ENCODE assay signal across 25 mouse cellular contexts in the genomic region with DNA sequence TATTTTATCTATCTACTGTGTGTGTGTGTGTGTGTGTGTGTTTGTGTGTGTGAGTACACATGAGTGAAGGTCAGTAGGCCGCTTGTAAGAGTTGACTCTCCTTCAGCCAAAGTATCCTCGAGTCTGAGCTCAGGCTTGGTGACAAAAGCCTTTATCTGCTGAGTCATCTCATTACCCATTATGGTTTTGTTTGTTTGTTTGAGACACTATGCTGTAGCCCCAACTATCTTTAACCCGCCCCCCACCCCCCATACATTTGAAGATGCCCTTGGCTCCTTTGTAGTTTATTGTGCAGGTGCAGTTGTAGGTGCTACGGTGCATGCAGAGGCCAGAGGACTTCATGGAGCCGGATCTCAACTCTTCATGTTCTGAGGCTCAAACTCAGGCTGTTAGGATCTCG. TPM values are rescaled to one million over a fixed set of nuclear protein-coding genes. Genes with fewer than 3 reads are reported as not detected.
DNase-seq lines count a peak whose midpoint lies in the region; ATAC-seq and TF ChIP-seq lines count a peak whose summit lies in the region.
"Had no signal": no experiment of that assay in that cellular context is flagged by ENCODE, and none has a peak within 500 bp of the region (broad histone marks: within the 10 kb centered on the region; RNA-seq: fewer than 3 reads in every experiment).

No protein-coding gene starts in this region.

- DNase-seq in A20 (ENCODE audit: low read depth, low spot score) (peak; percentile 82), CH12.LX (ENCODE audit: extremely low read depth) (no peak), ES-E14 (ENCODE audit: low read depth, low spot score) (no peak)
- no peak for DNase-seq in testis, postnatal 10 days (ENCODE audit: low spot score)
- DNase-seq in forebrain, embryonic 11.5 days (ENCODE audit: low spot score), result no peak
- DNase-seq in urinary bladder, postnatal 36 days (ENCODE audit: low spot score in 2 of 2), result no peak
- DNase-seq: adrenal gland, adult 8-10 months; adrenal gland, postnatal 14 days; adrenal gland, postnatal 36 days; B cell, adult 2 months; cerebellum, adult 11-12 months; cerebellum, adult 2 months; cerebellum, adult 9-10 months; cerebellum, postnatal 10 days; cerebellum, postnatal 25 days had no signal

- TF ChIP-seq POLR2A in CH12.LX (IDR thresholded peaks at IDR 0.05; ENCODE audit: low read depth, low read length), result no peak

- no peak overlapping the region for H3K4me2 ChIP-seq in CH12.LX (ENCODE audit: insufficient read depth, low read depth, poor library complexity, severe bottlenecking)
- H3K4me2 ChIP-seq in forebrain, embryonic 11.5 days (ENCODE audit: low read depth, low read length, severe bottlenecking), result no peak overlapping the region
- H3K4me2 ChIP-seq: embryonic facial prominence, embryonic 12.5 days; forebrain, embryonic 12.5 days had no signal

- no peak for TF ChIP-seq RAD21 in CH12.LX (IDR thresholded peaks at IDR 0.05; ENCODE audit: low read depth, low read length)

- no peak overlapping the region for H3K9ac ChIP-seq in CH12.LX (ENCODE audit: insufficient read depth, low read depth)
- H3K9ac ChIP-seq in ES-E14 (ENCODE audit: insufficient read depth, low read depth, low read length, poor library complexity, severe bottlenecking), result no peak overlapping the region
- no peak overlapping the region for H3K9ac ChIP-seq in forebrain, embryonic 11.5 days (ENCODE audit: low read length)
- H3K9ac ChIP-seq: embryonic facial prominence, embryonic 12.5 days; forebrain, embryonic 12.5 days had no signal

- no peak for ATAC-seq in forebrain, embryonic 11.5 days (replicated peaks; ENCODE audit: low FRiP score)
- ATAC-seq: activated CD4-positive, CD25-positive, alpha-beta regulatory T cell, adult 4 months; CD4-positive, CD25-positive, alpha-beta regulatory T cell, adult 4 months; forebrain, embryonic 14.5 days; forebrain, embryonic 16.5 days; Patski had no signal

- H3K4me3 ChIP-seq in CH12.LX (replicated peaks in 1 of 3; ENCODE audit: low read depth in 2 of 3, low read length in 2 of 3, poor library complexity in 1 of 3) (no peak overlapping the region), ES-E14 (ENCODE audit: insufficient read depth in 1 of 2, low read depth in 1 of 2, low read length in 2 of 2, poor library complexity in 1 of 2, severe bottlenecking in 1 of 2) (no peak overlapping the region)
- H3K4me3 ChIP-seq in forebrain, embryonic 11.5 days (ENCODE audit: low read depth, low read length), result no peak overlapping the region
- H3K4me3 ChIP-seq: embryonic facial prominence, embryonic 10.5 days; embryonic facial prominence, embryonic 12.5 days; forebrain, embryonic 12.5 days had no signal

- TF ChIP-seq CTCF in CH12.LX (conservative IDR thresholded peaks at IDR 0.05 in 1 of 2, IDR thresholded peaks at IDR 0.05 in 1 of 2; ENCODE audit: low read depth in 2 of 2, low read length in 2 of 2), result no peak

- H3K27ac ChIP-seq in CH12.LX (ENCODE audit: insufficient read depth, low read depth) (peak overlapping the region; percentile 84), ES-E14 (ENCODE audit: insufficient read depth, low read depth, low read length, poor library complexity, severe bottlenecking) (peak overlapping the region; percentile 64)
- H3K27ac ChIP-seq in forebrain, embryonic 11.5 days (ENCODE audit: low read depth, low read length), result no peak overlapping the region
- H3K27ac ChIP-seq: embryonic facial prominence, embryonic 10.5 days; embryonic facial prominence, embryonic 12.5 days; forebrain, embryonic 12.5 days had no signal

- H3K27me3 ChIP-seq in CH12.LX (replicated peaks), result no peaks in the 10 kb centered on the region
- H3K27me3 ChIP-seq in forebrain, embryonic 11.5 days (ENCODE audit: control insufficient read depth, insufficient read depth, low read length), result no peaks in the 10 kb centered on the region
- H3K27me3 ChIP-seq: embryonic facial prominence, embryonic 12.5 days; forebrain, embryonic 12.5 days; Patski had no signal

- dilution Hi-C loops in CH12.LX (cut with MboI; ENCODE audit: extremely low pct_ligation_motif_present, extremely low pct_unique_long_range_greater_than_20kb, low sequenced_read_pairs), result no loop called here

- peaks cover 22 to 57% of the 10 kb centered on the region in 2 experiments for H3K36me3 ChIP-seq in CH12.LX (replicated peaks in 1 of 2; ENCODE audit: control insufficient read depth in 1 of 2, insufficient read depth in 1 of 2, low read length in 1 of 2)
- peaks cover 10% of the 10 kb centered on the region; the same call in 1 of the 2 replicates for H3K36me3 ChIP-seq in ES-E14 (ENCODE audit: control insufficient read depth, insufficient read depth, low read length, poor library complexity, severe bottlenecking)
- H3K36me3 ChIP-seq in forebrain, embryonic 11.5 days (ENCODE audit: control insufficient read depth, insufficient read depth, low read length), result peaks cover 6% of the 10 kb centered on the region

- in situ Hi-C loops in CH12.LX (cut with MboI; ENCODE audit: low pct_ligation_motif_present, low pct_unique_long_range_greater_than_20kb, low sequenced_read_pairs), result no loop called here
- in situ Hi-C loops in ES-E14 (cut with MboI; ENCODE audit: low sequenced_read_pairs in 2 of 2, unreplicated experiment in 2 of 2), result no loop called here

- H3K4me1 ChIP-seq in CH12.LX (ENCODE audit: control insufficient read depth in 1 of 2, insufficient read depth in 2 of 2) (peaks cover 33 to 88% of the 10 kb centered on the region in 2 experiments), ES-E14 (ENCODE audit: control insufficient read depth in 2 of 2, insufficient read depth in 2 of 2, low read length in 2 of 2, poor library complexity in 1 of 2) (peaks cover 3 to 8% of the 10 kb centered on the region in 2 experiments; a peak in 3 of 4 replicates)
- H3K4me1 ChIP-seq in forebrain, embryonic 11.5 days (replicated peaks; ENCODE audit: control insufficient read depth, insufficient read depth, low read length), result 0 out of 2 replicates have a peak, but pooled peaks cover 3% of the 10 kb centered on the region

- WGBS in forebrain, embryonic 11.5 days, result 92% methylated on average over 6 of the region's 6 CpGs

- H3K9me3 ChIP-seq in CH12.LX (replicated peaks; ENCODE audit: low read length) (peaks cover 4% of the 10 kb centered on the region), ES-E14 (ENCODE audit: control insufficient read depth, insufficient read depth, low read depth, low read length) (no peaks in the 10 kb centered on the region)
- H3K9me3 ChIP-seq in forebrain, embryonic 11.5 days (ENCODE audit: control insufficient read depth, low read length), result no peaks in the 10 kb centered on the region; the same call in 1 of the 2 replicates
- H3K9me3 ChIP-seq: embryonic facial prominence, embryonic 10.5 days; embryonic facial prominence, embryonic 12.5 days had no signal

- H3K79me2 ChIP-seq in CH12.LX (replicated peaks; ENCODE audit: control insufficient read depth, extremely low read depth, insufficient read depth, poor library complexity, severe bottlenecking), result peaks cover 15% of the 10 kb centered on the region

- TF ChIP-seq EP300 in CH12.LX (IDR thresholded peaks at IDR 0.05; ENCODE audit: low read length), result no peak

TF ChIP-seq in CH12.LX, 34 proteins besides CTCF, POLR2A, EP300 and RAD21 (continues in another document):
- no peak for TF ChIP-seq HCFC1 (IDR thresholded peaks at IDR 0.05; ENCODE audit: low read depth, low read length)
- TF ChIP-seq BHLHE40 (IDR thresholded peaks at IDR 0.05; ENCODE audit: low read depth, low read length), result no peak
- TF ChIP-seq MEF2A (IDR thresholded peaks at IDR 0.05; ENCODE audit: borderline replicate concordance, low read depth, low read length), result no peak
- TF ChIP-seq UBTF (IDR thresholded peaks at IDR 0.05; ENCODE audit: low read depth, low read length), result no peak
- no peak for TF ChIP-seq NELFE (IDR thresholded peaks at IDR 0.05; ENCODE audit: low read depth, low read length)
- TF ChIP-seq SIN3A (IDR thresholded peaks at IDR 0.05; ENCODE audit: low read length), result no peak

TF ChIP-seq in ES-E14, 5 proteins besides CTCF, POLR2A, EP300 and RAD21:
- TF ChIP-seq ZNF384 (IDR thresholded peaks at IDR 0.05; ENCODE audit: low read depth, low read length), result no peak
- peak; percentile 78 for TF ChIP-seq MAFK (IDR thresholded peaks at IDR 0.05; ENCODE audit: insufficient read depth, low read depth, low read length)

RNA-seq across cellular contexts. Expression of a gene that starts 6.6 kb away (rescaled TPM):
- total RNA-seq in CH12.LX (2012; rRNA removed) (20.4 and 22.0 TPM in 2 replicates), CH12.LX (2014; rRNA removed) (14.0 and 16.0 TPM in 2 replicates), ES-E14 (2012; rRNA removed) (26.7 and 28.3 TPM in 2 replicates)
- 35.1 and 43.7 TPM in 2 replicates for polyA plus RNA-seq in CH12.LX (2012; ENCODE audit: insufficient read length, low read depth)
- polyA plus RNA-seq in forebrain, embryonic 11.5 days (2014; fragmentation: Nextera tagmentation; extraction: Ambion mirVana), result 35.4 and 37.0 TPM in 2 replicates

RNA-seq across cellular contexts. Expression of a gene that starts 21.3 kb away (rescaled TPM):
- total RNA-seq in CH12.LX (2012; rRNA removed), result 0.13 TPM in 1 of 2 replicates, not detected in the other
- not detected in 2 replicates for total RNA-seq in CH12.LX (2014; rRNA removed)
- polyA plus RNA-seq in CH12.LX (2012; ENCODE audit: insufficient read length, low read depth), result not detected in 2 replicates
- total RNA-seq in ES-E14 (2012; rRNA removed), result 12.7 and 16.1 TPM in 2 replicates
- polyA plus RNA-seq in forebrain, embryonic 11.5 days (2014; fragmentation: Nextera tagmentation; extraction: Ambion mirVana), result not detected in 2 replicates
- total RNA-seq: adrenal gland, adult 18-20 months; adrenal gland, adult 8-10 months; adrenal gland, postnatal 14 days; adrenal gland, postnatal 36 days had no signal
- polyA plus RNA-seq: activated CD4-positive, CD25-positive, alpha-beta regulatory T cell, adult 4 months; CD4-positive, CD25-positive, alpha-beta regulatory T cell, adult 4 months; cortical plate, adult 2 months; embryonic facial prominence, embryonic 10.5 days; forebrain, embryonic 12.5 days; forebrain, embryonic 16.5 days had no signal

RNA-seq across cellular contexts. Expression of a gene that starts 26.9 kb away (rescaled TPM):
- 1.7 and 2.0 TPM in 2 replicates for total RNA-seq in CH12.LX (2012; rRNA removed)
- 1.8 and 2.9 TPM in 2 replicates for total RNA-seq in CH12.LX (2014; rRNA removed)
- 1.8 and 1.9 TPM in 2 replicates for polyA plus RNA-seq in CH12.LX (2012; ENCODE audit: insufficient read length, low read depth)
- total RNA-seq in ES-E14 (2012; rRNA removed), result 10.9 and 11.0 TPM in 2 replicates
- 1.2 and 1.5 TPM in 2 replicates for polyA plus RNA-seq in forebrain, embryonic 11.5 days (2014; fragmentation: Nextera tagmentation; extraction: Ambion mirVana)

RNA-seq across cellular contexts. Expression of a gene that starts 37.1 kb away (rescaled TPM):
- not detected in 2 replicates for total RNA-seq in CH12.LX (2012; rRNA removed)
- total RNA-seq in CH12.LX (2014; rRNA removed), result not detected in 2 replicates
- 0.09 TPM in 1 of 2 replicates, not detected in the other for polyA plus RNA-seq in CH12.LX (2012; ENCODE audit: insufficient read length, low read depth)
- total RNA-seq in ES-E14 (2012; rRNA removed), result 1.6 and 2.2 TPM in 2 replicates
- not detected in 2 replicates for polyA plus RNA-seq in forebrain, embryonic 11.5 days (2014; fragmentation: Nextera tagmentation; extraction: Ambion mirVana)
- polyA plus RNA-seq: activated CD4-positive, CD25-positive, alpha-beta regulatory T cell, adult 4 months; CD4-positive, CD25-positive, alpha-beta regulatory T cell, adult 4 months; cerebellum, adult 2 months; cortical plate, adult 2 months; forebrain, embryonic 12.5 days; forebrain, embryonic 14.5 days; forebrain, embryonic 16.5 days had no signal

RNA-seq across cellular contexts. Expression of a gene that starts 53.1 kb away (rescaled TPM):
- not detected in 2 replicates for total RNA-seq in CH12.LX (2012; rRNA removed)
- not detected in 2 replicates for total RNA-seq in CH12.LX (2014; rRNA removed)
- polyA plus RNA-seq in CH12.LX (2012; ENCODE audit: insufficient read length, low read depth), result not detected in 2 replicates
- 2.2 and 5.1 TPM in 2 replicates for total RNA-seq in ES-E14 (2012; rRNA removed)
- 0.77 and 0.80 TPM in 2 replicates for polyA plus RNA-seq in forebrain, embryonic 11.5 days (2014; fragmentation: Nextera tagmentation; extraction: Ambion mirVana)
- total RNA-seq: adrenal gland, adult 18-20 months; adrenal gland, postnatal 14 days; adrenal gland, postnatal 36 days had no signal
- polyA plus RNA-seq: activated CD4-positive, CD25-positive, alpha-beta regulatory T cell, adult 4 months; CD4-positive, CD25-positive, alpha-beta regulatory T cell, adult 4 months; forebrain, embryonic 14.5 days; forebrain, embryonic 16.5 days had no signal

Comparison
In these comparisons a context has a peak if more than half of its experiments do, and no peak if none do; other contexts are left out.
1. RNA of a gene that starts 21.3 kb away (total RNA-seq): 12.7 to 16.1 TPM in ES-E14; 0.13 TPM in CH12.LX; every median in the first group is over 10 times any median in the second.